Mouse (Mus musculus) kidney, adult 10 weeks (tissue): ENCODE data around the gene Desi2. TPM values are rescaled to one million over a fixed set of nuclear protein-coding genes. Genes with fewer than 3 reads are reported as not detected.

ENCODE experiments used
- polyA plus RNA-seq: library from polyadenylated mRNA; stranded (reverse); fragments of 350-450 nt; fragmentation: Illumina TruSeq; extraction: RNeasy Lipid Tissue Mini Kit (QIAGEN cat#74804); gene quantifications from one replicate; pipeline ENCODE4 v1.2.3, GENCODE M21; 2014; ENCODE audit warnings: low read depth, low replicate concordance

The Desi2 gene
- polyA plus RNA-seq, result 22.6 TPM

DNA sequence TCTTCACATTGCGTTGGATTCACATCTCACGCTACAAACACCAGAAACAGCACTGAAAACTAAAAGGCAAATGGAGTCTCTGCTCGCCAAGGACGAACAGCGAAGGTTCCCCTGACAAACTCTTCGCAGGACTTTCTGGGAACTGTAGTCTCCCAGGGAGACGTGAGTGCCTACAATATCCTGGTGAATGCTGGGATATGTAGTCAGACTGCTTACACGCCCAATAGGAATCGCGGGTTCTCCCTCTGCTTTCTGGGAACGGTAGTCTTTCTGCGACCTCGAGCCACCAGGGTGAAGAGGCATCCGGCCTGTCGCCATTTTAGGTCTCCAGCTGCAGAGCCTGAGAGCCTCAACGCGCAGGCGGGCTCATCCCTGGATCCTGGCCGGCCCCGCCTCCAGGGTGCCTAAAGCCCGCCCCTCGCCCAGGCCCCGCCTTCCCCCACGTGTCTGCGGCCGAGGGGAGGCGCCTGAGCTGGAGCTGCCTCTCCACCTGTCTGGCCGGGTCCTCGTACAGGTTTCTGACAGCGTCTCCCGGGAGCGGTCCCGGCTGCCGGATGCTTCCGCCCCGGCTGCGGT lies at the start of gene Desi2:
TSS of gene Desi2 (plus strand) at position 202 of the 576 bp plus-strand sequence.

Other genes starting within 250 kb of the Desi2 start
- 4.0 TPM for gene Catspere2, start 204.0 kb upstream of the Desi2 start, polyA plus RNA-seq
- 702 TPM for gene Cox20, start 131.7 kb downstream of the Desi2 start, polyA plus RNA-seq
- gene Hnrnpu, start 150.4 kb downstream of the Desi2 start, polyA plus RNA-seq, result 533 TPM
- gene Efcab2, start 218.7 kb downstream of the Desi2 start, polyA plus RNA-seq, result 27.6 TPM